Mouse (Mus musculus): ENCODE results near the gene Scg5. TPM values are rescaled to one million over a fixed set of nuclear protein-coding genes. Genes with fewer than 3 reads are reported as not detected.

Gene Scg5
- polyA plus RNA-seq, 1 experiment from 2014 or later = 74.5 TPM

- H3K4me2 ChIP-seq (replicated peaks) = peak overlapping the region; percentile 63
- no peaks in the 10 kb centered on the region for H3K27me3 ChIP-seq
- H3K4me3 ChIP-seq = peak overlapping the region; percentile 48
- peaks cover 13% of the 10 kb centered on the region for H3K36me3 ChIP-seq
- H3K4me1 ChIP-seq = peaks cover 30% of the 10 kb centered on the region
- H3K9me3 ChIP-seq (replicated peaks) = no peaks in the 10 kb centered on the region
- peak overlapping the region; percentile 75 for H3K9ac ChIP-seq
- peak; percentile 95 for ATAC-seq (ENCODE audit: low FRiP score)
- H3K27ac ChIP-seq = peak overlapping the region; percentile 94
- 15% methylated on average over 17 of the region's 17 CpGs for WGBS
Measured at GRCm38 (mm10) chr2:113828086-113828942, 607 bp downstream of the Scg5 start.

- no peak for ATAC-seq (ENCODE audit: low FRiP score)
- WGBS = 0% methylated on average over 2 of the region's 2 CpGs
Measured at GRCm38 (mm10) chr2:113823909-113824308, 5.0 kb downstream of the Scg5 start.

DNA sequence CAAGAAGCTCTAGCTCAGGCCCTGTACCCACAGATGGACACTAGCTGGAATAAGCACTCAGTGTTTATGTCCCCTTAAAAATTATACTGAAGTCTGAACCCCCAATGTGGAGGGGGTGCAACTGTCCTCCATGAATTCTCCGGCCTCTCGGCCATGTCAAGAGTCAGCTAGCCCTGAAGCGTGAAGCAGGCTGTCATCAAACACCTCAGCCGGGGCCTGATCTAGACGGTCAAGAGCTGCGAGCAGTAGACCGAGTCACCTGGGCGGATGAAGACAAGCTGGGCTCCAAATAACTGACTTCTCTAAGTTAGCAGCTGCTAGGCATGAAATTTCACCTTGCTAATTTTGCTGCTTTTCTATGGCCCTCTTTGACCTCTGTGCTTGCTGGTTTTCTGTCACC is 6.6 kb downstream of the Scg5 start:
- no peak overlapping the region for H3K27ac ChIP-seq
- H3K36me3 ChIP-seq = peaks cover 29% of the 10 kb centered on the region; the same call in 1 of the 2 replicates
- no peak overlapping the region for H3K4me2 ChIP-seq (replicated peaks)
- H3K4me3 ChIP-seq = no peak overlapping the region
- no peak overlapping the region for H3K9ac ChIP-seq
- ATAC-seq (ENCODE audit: low FRiP score) = no peak
- no peaks in the 10 kb centered on the region for H3K9me3 ChIP-seq (replicated peaks)
- 93% methylated on average over 8 of the region's 8 CpGs for WGBS
- peaks cover 25% of the 10 kb centered on the region for H3K4me1 ChIP-seq
- H3K27me3 ChIP-seq = no peaks in the 10 kb centered on the region

More at GRCm38 (mm10) chr2:113823909-113824308, 5.0 kb downstream of the Scg5 start:
- no peak overlapping the region for H3K27ac ChIP-seq
- no peaks in the 10 kb centered on the region for H3K9me3 ChIP-seq (replicated peaks)
- peaks cover 25% of the 10 kb centered on the region for H3K4me1 ChIP-seq
- no peak overlapping the region for H3K4me2 ChIP-seq (replicated peaks)
- no peaks in the 10 kb centered on the region for H3K27me3 ChIP-seq
- no peak overlapping the region for H3K9ac ChIP-seq
- no peak overlapping the region for H3K4me3 ChIP-seq
- peaks cover 22% of the 10 kb centered on the region; the same call in 1 of the 2 replicates for H3K36me3 ChIP-seq

GRCm38 (mm10) chr2:113821176-113821734 is 7.7 kb downstream of the Scg5 start:
- H3K9me3 ChIP-seq (replicated peaks) = no peaks in the 10 kb centered on the region
- no peak overlapping the region for H3K4me3 ChIP-seq
- H3K4me2 ChIP-seq (replicated peaks) = no peak overlapping the region
- no peaks in the 10 kb centered on the region for H3K27me3 ChIP-seq
- WGBS = 85% methylated on average over 12 of the region's 12 CpGs
- H3K36me3 ChIP-seq = peaks cover 36% of the 10 kb centered on the region
- H3K9ac ChIP-seq = no peak overlapping the region
- no peak for ATAC-seq (ENCODE audit: low FRiP score)
- peaks cover 14% of the 10 kb centered on the region for H3K4me1 ChIP-seq
- H3K27ac ChIP-seq = no peak overlapping the region

DNA sequence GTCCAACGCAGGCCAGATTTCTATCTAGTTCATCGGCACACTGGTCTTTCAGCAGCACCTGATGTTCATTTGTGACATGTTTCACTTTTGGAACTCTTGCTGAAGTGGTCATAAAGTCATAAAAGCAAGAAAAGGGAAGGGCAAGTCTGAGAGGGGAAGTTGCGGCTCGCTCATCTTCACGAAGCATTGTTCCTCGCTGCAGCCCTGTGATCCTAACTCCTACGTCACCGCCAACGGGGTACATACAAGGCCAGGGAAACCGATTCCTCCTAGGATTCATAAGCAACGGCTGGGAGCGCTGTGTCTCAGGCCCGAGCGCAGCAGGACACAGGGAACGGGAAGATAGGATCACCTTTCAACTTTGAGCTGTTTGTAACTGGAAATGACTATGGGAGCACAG is 8.8 kb downstream of the Scg5 start:
- no peak for ATAC-seq (ENCODE audit: low FRiP score)
- H3K4me1 ChIP-seq = 0 out of 2 replicates have a peak, but pooled peaks cover 7% of the 10 kb centered on the region
- H3K27me3 ChIP-seq = no peaks in the 10 kb centered on the region
- no peaks in the 10 kb centered on the region for H3K9me3 ChIP-seq (replicated peaks)
- no peak overlapping the region for H3K9ac ChIP-seq
- no peak overlapping the region for H3K27ac ChIP-seq
- H3K4me3 ChIP-seq = no peak overlapping the region
- WGBS = 96% methylated on average over 15 of the region's 15 CpGs
- H3K36me3 ChIP-seq = peaks cover 34% of the 10 kb centered on the region
- no peak overlapping the region for H3K4me2 ChIP-seq (replicated peaks)

GRCm38 (mm10) chr2:113817681-113818606 is 11.0 kb downstream of the Scg5 start:
- WGBS = 58% methylated on average over 14 of the region's 14 CpGs
- Histone ChIP-seq H3K4me2 (replicated peaks) (no peak overlapping the region), H3K9me3 (replicated peaks) (no peaks in the 10 kb centered on the region), H3K27ac (no peak overlapping the region), H3K4me1 (0 out of 2 replicates have a peak, but pooled peaks cover 4% of the 10 kb centered on the region), H3K9ac (no peak overlapping the region), H3K27me3 (no peaks in the 10 kb centered on the region), H3K36me3 (peaks cover 32% of the 10 kb centered on the region), H3K4me3 (no peak overlapping the region)
- ATAC-seq (ENCODE audit: low FRiP score) = 0 out of 2 replicates have a peak, but pooled peaks have one; percentile 54

DNA sequence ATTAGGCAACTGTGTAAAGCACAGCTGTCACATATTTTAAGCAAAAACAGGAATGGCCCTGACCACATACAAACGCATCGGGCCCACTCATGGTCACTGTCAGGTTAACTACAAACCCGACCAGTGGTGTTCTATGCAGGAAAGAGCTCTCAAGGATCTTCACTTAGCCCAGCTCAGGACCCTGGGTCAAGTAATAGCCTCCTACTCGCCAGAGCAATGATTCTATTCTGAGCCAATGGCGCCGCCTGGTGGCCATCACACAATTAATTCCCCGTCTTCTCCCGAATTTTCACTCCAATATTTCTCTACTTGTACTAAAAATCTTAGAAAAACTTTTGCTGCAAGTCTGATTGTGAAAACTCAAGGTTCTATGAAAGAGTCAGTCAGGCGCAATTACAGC is 21.3 kb downstream of the Scg5 start:
- Histone ChIP-seq H3K36me3 (no peaks in the 10 kb centered on the region), H3K9me3 (replicated peaks) (no peaks in the 10 kb centered on the region), H3K27me3 (no peaks in the 10 kb centered on the region), H3K4me1 (no peaks in the 10 kb centered on the region), H3K4me3 (no peak overlapping the region), H3K9ac (no peak overlapping the region), H3K4me2 (replicated peaks) (no peak overlapping the region), H3K27ac (no peak overlapping the region)
- ATAC-seq (ENCODE audit: low FRiP score) = no peak
- 26% methylated on average over 9 of the region's 9 CpGs for WGBS

DNA sequence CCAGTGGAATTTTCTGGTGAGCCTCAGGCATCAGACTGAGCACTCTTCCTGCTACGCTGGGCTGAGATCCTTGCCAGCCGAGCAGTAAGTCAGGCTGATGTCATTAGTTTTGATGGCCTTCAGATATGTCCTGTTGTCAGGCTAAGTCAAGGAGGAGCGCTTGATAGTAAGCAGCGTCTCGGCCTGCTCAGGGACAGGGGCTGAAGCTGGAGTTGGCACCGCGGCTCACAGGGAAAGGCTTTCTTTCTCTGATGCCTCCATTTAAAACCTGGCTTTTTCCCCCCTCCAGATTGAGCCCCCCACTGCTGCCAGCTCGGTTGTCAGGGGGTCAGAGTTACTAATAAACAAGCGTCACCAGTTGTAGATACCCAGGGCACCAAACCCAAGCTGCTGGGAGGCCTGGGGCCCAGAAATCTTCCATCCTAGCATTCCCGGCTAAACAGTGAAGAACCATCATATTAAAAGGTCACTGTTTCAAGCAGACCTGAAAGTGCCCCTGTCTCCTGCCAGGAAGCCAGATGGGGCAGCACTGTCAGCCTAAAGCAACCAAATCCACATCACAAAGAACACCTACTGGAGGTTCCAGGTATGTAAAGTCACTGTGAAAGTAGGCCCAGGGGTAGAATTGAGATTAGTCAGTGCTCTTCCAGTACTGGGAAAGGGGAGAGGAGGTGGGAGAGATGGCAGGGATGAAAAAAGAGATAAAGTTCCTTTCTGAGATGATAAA is 21.9 kb downstream of the Scg5 start:
- 62% methylated on average over 10 of the region's 10 CpGs for WGBS
- H3K9ac ChIP-seq = no peak overlapping the region

DNA sequence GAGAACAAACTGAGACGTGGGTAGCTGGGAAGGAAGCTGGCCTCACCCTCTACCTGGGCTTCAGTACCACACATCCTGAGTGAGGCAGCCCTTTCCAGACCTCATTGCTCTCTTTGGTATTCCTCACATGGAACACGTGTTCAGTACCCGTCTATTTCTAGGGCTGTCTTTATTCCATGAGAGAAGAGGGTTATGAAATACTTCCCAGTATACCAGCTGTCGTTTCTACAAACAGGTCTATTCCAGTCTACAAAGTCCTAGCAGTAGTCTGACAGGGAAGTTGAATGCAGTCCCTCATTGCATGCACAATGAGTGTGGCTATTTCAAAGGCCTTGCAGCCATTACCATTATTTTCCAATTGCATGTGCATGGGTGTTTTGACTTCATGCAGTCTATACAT is 23.2 kb downstream of the Scg5 start:
- WGBS = 84% methylated on average over 4 of the region's 4 CpGs
- no peaks in the 10 kb centered on the region for H3K9me3 ChIP-seq (replicated peaks)
- H3K4me3 ChIP-seq = no peak overlapping the region
- H3K4me1 ChIP-seq = no peaks in the 10 kb centered on the region
- H3K9ac ChIP-seq = no peak overlapping the region
- H3K4me2 ChIP-seq (replicated peaks) = no peak overlapping the region
- no peaks in the 10 kb centered on the region for H3K27me3 ChIP-seq
- ATAC-seq (ENCODE audit: low FRiP score) = 0 out of 2 replicates have a peak, but pooled peaks have one; percentile 32
- H3K27ac ChIP-seq = no peak overlapping the region
- H3K36me3 ChIP-seq = no peaks in the 10 kb centered on the region

More for the DNA sequence above, 21.9 kb downstream of the Scg5 start:
- H3K4me3 ChIP-seq = no peak overlapping the region
- H3K4me2 ChIP-seq (replicated peaks) = no peak overlapping the region
- no peaks in the 10 kb centered on the region for H3K36me3 ChIP-seq
- no peaks in the 10 kb centered on the region for H3K27me3 ChIP-seq
- no peak overlapping the region for H3K27ac ChIP-seq
- H3K9me3 ChIP-seq (replicated peaks) = no peaks in the 10 kb centered on the region
- ATAC-seq (ENCODE audit: low FRiP score) = no peak
- no peaks in the 10 kb centered on the region for H3K4me1 ChIP-seq

GRCm38 (mm10) chr2:113803753-113804152 is 25.2 kb downstream of the Scg5 start:
- Histone ChIP-seq H3K4me3 (no peak overlapping the region), H3K4me2 (replicated peaks) (no peak overlapping the region), H3K27me3 (no peaks in the 10 kb centered on the region), H3K36me3 (no peaks in the 10 kb centered on the region), H3K27ac (no peak overlapping the region), H3K9ac (no peak overlapping the region), H3K9me3 (replicated peaks) (no peaks in the 10 kb centered on the region), H3K4me1 (no peaks in the 10 kb centered on the region)
- no peak for ATAC-seq (ENCODE audit: low FRiP score)
- WGBS = 43% methylated on average over 1 of the region's 1 CpGs

DNA sequence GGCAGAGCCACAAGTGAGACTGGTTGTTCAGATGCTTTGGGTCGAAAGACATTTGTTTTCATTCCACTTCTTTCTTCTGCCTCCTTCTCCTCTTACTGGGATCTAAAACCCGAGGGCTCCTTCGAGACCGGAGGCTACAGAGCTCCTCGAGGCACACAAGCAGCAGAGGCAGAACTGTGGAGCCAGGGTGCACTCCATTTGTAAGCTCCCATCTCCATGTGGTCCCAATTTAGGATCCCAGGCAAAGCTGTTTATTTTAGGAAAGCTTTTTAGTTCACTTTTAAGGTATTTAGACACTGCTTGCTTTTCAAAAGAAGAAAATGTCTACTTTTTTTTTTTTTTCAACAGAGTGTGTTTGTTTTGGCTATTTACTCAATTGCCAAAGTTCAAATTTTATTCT is 28.1 kb downstream of the Scg5 start:
- H3K4me1 ChIP-seq = no peaks in the 10 kb centered on the region
- 74% methylated on average over 5 of the region's 5 CpGs for WGBS
- no peak for ATAC-seq (ENCODE audit: low FRiP score)
- no peak overlapping the region for H3K4me2 ChIP-seq (replicated peaks)
- H3K9me3 ChIP-seq (replicated peaks) = no peaks in the 10 kb centered on the region
- 0 out of 2 replicates have a peak, but pooled peaks cover 4% of the 10 kb centered on the region for H3K36me3 ChIP-seq
- H3K9ac ChIP-seq = no peak overlapping the region
- no peak overlapping the region for H3K4me3 ChIP-seq
- H3K27ac ChIP-seq = no peak overlapping the region
- H3K27me3 ChIP-seq = no peaks in the 10 kb centered on the region
